Mouse (Mus musculus) ovary, postnatal 10 days (tissue): Measurements from ENCODE around the gene Olfr617.
"Not testable (repeated sequence)": the region's sequence is repeated elsewhere in the genome, so short reads cannot be mapped to it uniquely, and the experiment has no call there.

Experiments used
- DNase-seq: peaks from one replicate; pipeline ENCODE4 v3.0.0; 2022; ENCODE audit warnings: low spot score

The Olfr617 gene

DNA sequence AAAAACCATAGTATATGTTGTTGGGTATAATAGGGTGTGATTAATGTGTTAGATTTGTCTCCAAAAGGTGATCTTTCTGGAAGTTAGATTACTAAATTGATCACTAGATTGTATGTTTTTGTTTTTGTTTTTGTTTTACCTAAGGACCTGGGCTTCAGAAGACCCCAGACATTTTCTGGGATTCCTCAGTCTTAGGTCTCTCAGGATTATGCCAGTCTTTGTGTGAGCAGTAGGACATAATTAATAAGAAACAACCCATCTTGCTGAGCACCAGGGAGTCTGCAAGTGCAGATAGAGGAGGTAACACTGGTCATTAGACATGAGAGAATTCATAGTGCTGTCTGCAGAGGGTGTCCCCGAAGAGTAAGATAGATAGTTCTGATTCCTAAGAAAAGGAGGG lies at the start of gene Olfr617:
Gene Olfr617 (plus strand): TSS at position 301 of the 400 bp plus-strand sequence.
- DNase-seq, result no peak

DNA sequence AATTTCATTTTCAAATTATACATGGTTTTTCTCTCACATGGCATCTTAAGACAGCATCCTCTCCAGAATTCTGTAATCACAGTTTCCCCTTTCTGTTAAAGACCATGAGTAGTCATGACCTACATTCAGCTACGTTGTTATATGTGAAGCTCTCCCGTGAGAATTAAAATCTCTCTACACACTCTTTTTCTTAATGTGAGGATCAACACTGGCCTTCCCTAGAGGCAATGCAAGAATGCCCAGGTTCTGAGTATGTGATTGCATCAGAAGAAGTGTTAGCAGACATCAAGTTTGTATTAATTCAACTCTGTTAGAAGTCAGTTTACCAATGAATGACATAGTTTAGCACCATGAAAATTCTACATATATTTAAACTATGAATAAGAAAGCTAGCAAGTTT lies 30.2 kb upstream of the Olfr617 start, which contains the start of gene Olfr612:
Gene Olfr612 (minus strand): TSS at position 101 of the 400 bp plus-strand sequence.
- not testable (repeated sequence) for DNase-seq

DNA sequence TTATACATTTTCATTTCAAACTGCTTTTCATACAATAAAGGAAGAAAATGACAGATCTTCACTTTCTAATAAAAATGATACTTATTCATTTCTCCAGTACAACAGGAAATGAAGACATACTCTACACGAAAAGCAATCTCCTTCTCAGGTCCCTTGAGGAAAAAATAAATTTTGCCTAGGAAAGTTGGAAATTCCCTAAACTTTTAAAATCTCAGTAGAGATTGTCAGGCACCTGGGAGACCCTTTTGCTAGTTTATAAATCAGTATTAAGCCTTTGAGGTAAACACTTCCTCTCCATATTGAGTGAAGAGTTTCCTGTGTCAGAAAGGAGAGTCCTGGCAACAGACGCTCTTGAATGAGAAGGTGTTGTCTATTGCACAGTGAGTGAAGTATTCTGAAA lies 25.1 kb upstream of the Olfr617 start, which contains the start of gene Olfr613:
Gene Olfr613 (plus strand): TSS at position 301 of the 400 bp plus-strand sequence.
- DNase-seq, result no peak

DNA sequence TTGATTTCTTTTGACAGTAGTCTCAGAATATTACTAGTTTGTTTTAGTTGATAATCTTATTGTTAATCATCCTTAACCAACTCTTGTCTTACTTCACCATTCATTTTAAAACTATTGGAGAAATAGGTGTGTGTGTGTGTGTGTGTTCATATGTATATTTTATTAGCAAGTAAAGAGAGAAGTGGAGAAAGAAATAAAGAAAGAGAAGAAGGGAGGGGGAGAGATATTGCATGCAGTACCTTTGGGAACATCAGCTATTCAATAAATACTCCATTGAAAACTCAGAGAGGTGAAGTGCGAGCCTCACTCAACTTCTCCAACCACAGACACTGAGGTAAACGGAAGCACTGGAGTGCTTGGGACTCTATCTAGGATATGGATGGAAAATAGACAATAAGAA lies 17.1 kb upstream of the Olfr617 start, which contains the start of gene Olfr615:
Gene Olfr615 (plus strand): TSS at position 301 of the 400 bp plus-strand sequence.
- DNase-seq, result no peak

DNA sequence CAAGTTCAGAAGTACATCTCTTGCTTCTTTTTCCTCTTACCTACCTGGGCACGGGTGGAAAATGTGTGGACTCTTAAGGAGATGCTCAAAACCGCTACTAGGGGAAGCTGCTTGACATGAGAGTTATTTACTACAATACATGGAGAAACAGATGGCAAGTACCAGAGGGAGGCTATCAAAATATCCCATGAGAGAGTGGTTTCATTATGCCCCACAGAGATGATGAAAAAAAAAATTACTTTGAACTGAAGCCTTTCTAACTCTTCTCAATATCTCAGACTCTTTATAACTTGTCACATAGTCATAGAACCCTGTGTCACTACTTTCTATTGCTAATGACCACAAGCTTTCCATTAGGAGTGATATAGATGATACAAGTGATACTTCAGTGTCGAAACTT lies 3.8 kb upstream of the Olfr617 start, which contains the start of gene Olfr616:
Gene Olfr616 (minus strand): TSS at position 101 of the 400 bp plus-strand sequence.
- DNase-seq, result no peak

DNA sequence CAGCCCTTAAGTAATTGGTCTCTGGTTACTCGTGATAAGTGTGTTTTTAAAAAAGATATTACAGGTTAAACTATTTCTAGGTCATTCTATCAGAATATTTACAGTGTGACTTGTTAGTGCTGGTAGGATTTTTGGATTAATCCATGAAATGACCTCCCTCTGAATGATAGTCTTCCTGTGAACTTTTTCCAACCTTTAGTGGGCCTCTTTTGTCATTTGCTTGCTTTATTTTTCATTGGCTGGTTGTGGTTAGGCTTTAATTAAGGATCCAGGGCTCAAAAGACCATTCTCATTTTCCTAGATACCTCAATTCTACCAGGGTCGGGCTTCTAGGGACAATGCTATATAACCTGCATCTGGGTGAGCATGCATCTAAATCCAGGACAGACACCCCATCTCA lies 16.9 kb downstream of the Olfr617 start, which contains the start of gene Olfr618:
Gene Olfr618 (plus strand): TSS at position 301 of the 400 bp plus-strand sequence.
- no peak for DNase-seq

DNA sequence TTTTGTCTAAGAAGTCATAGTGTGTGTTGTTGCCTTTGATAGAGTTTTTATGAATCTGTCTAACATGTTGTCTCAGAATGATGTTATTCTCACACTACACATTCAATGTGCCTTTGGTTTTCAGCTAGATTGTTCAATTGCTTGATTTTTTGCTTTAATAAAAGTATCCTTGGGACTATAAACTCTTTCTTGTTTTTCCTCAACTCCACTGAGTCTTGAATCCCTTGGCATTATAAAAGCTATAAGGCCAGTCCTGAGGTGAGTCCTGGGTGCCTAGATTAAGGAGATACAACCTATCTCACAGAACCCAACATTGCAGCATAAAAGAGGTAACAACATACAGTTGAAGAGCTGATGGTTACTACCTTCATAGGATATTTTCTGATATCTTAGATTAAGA lies 27.4 kb downstream of the Olfr617 start, which contains the start of gene Olfr619:
Gene Olfr619 (plus strand): TSS at position 301 of the 400 bp plus-strand sequence.
- no peak for DNase-seq

DNA sequence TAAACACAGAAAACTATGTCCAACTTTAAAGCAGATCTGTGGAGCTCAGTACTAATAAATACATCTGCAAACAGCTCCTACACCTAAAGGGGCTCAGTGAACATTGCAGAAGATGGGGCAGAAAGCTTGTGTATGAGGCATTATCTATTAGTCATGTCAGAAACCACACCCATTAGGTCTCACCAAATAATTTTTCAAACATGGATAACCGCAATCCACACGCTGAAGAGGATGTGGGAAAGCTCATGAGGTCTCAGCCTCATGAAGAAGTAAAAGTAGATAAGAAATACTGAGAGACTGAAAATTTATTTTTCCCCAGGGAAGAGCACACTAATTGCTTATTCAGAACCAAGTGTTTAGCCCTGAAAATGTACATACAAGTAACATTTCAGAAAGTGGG lies 34.6 kb downstream of the Olfr617 start:
- DNase-seq, result no peak

DNA sequence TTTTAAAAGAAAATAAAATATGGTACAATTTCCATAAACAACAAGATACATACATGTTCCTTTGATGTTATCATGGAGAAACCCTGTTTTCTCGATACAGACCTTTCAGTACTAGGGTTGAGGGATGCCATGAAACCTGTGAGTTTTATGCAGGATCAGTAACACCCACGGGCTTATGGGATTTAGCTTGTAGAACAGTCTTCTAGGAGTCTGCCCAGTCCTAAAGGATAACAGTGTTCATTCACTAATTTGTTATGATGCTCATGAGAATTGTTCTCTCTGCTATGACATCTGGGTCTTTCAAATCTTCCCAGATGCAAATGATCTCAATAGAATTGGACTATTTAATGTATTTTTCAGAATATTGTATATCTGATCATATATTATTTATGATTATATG lies 39.6 kb downstream of the Olfr617 start, which contains the start of gene Olfr620:
Gene Olfr620 (minus strand): TSS at position 101 of the 400 bp plus-strand sequence.
- no peak for DNase-seq
